Mouse (Mus musculus): ENCODE results near the gene Tmem79.
"Not testable (repeated sequence)": the region's sequence is repeated elsewhere in the genome, so short reads cannot be mapped to it uniquely, and the experiment has no call there.

Tmem79 gene

DNA sequence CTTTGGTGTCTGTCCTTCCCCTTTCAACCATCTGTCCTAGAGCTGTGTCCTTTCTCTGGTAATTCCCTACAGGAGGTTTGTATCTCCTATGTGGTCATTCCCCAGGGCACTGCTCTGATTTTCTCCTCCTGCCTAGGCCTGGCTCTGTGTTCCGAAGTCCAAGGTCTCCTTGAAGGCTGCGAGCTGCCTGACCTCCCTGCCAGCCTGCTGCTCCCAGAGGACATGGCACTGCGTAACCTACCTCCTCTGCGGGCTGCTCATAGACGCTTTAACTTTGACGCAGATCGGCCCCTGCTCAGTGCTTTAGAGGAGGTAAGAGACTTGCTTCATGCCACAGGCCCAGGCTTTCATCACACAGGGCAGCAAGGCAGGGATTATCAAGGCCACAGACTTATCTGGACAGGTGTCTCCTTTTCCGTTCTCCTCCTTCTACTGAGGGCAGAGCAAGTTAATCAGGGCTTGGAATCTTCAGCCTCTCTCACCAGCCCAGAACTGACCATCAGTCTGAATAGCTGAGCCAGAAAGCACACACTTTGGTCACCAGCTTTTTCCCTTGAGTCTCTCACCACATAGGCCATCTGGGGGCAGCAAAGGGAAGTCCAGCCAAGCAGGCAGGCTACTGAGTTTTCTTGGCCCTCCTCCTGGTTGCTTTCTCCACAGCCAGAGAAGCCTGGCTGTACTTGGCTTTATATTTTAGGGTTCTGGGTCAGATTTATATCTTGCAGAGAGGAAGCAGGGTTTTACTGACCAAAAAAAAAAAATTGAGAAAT, 18.6 kb upstream of the Tmem79 start:
- in situ Hi-C loops (cut with MboI, MseI) = loop anchor here (5.0 kb wide), 1 partner anchor 42 kb away; no protein-coding TSS in a partner anchor

- in situ Hi-C loops (cut with MboI, MseI) = loop anchor here (5.0 kb wide), 1 partner anchor 41 kb away; no protein-coding TSS in a partner anchor
These were observed 17.0 kb upstream of the Tmem79 start for GRCm38 (mm10) chr3:88352907-88353306.

DNA sequence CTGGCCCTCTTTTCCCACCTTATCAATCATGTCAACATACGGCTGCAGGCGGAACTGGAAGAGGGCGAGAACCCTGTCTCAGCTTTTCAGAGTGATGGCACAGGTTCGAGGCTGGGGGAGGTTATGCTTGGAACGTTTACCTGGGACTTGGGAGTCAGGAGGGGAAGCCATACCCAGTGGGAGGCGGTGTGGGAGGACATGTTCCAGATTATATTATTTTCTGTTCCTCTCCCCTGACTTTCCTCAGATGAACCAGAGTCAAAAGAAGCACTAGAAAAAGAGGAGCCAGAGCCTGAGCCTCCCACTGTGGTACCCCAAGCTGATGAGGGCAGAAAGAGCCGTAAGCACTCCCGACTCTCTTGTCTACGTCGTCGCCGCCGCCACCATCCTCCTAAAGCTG, 14.8 kb upstream of the Tmem79 start:
- in situ Hi-C loops (cut with MboI, MseI) = loop anchor here (5.0 kb wide), 1 partner anchor 38 kb away; no protein-coding TSS in a partner anchor

- in situ Hi-C loops (cut with MboI, MseI) = no loop called here
These were observed 3.1 kb upstream of the Tmem79 start for GRCm38 (mm10) chr3:88339006-88339405.

DNA sequence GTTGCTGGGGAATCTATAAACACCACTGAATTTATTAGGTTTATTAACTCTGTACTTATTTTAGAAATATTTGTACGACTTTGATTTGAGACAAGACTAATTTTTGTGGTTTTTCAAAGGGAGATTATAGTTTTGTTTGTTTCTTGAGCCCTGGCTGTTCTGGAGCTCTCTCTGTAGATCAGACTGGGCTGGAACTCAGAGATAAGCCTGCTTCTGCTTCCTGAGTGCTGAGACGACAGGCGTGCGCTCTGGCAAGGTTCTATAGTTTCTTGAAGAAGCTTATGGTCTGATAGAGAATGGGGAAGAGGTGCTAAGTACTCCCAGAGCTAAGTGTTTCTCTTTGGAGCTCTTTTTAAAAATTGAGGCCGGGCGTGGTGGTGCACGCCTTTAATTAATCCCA, 2.4 kb upstream of the Tmem79 start:
- in situ Hi-C loops (cut with MboI, MseI) = no loop called here

GRCm38 (mm10) chr3:88337367-88338020, 1.5 kb upstream of the Tmem79 start:
- in situ Hi-C loops (cut with MboI, MseI) = no loop called here

DNA sequence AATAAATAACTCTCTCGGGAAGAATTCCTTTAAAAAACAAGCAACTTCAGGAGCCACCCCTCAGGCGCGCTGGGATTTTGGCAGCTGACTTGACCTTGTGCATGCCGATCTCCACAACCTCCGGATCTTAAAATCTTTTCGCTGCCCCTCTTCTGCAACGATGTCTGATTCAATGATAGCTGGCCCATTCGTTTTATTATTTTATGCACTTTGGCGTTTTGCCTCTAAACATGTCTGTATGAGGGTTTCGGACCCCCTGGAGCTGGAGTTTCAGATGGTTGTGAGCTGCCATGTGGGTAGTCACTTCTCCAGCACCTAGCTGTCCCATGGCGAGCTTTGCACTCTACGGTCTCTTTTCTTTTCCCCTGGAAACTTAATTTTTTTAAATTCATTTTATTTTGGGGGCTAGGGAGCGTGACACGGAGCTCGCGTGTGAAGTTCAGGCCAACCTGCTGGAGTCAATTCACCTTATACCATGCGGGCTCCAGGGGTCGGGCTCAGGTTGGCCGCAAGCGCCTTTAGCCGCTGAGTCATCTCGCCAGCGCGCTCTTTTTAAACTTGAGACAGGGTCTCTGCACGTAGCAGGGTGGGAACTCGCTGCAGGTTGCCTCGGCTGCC, 403 bp downstream of the Tmem79 start:
- in situ Hi-C loops (cut with MboI, MseI) = no loop called here

GRCm38 (mm10) chr3:88334902-88335435, 979 bp downstream of the Tmem79 start:
- in situ Hi-C loops (cut with MboI, MseI) = no loop called here

DNA sequence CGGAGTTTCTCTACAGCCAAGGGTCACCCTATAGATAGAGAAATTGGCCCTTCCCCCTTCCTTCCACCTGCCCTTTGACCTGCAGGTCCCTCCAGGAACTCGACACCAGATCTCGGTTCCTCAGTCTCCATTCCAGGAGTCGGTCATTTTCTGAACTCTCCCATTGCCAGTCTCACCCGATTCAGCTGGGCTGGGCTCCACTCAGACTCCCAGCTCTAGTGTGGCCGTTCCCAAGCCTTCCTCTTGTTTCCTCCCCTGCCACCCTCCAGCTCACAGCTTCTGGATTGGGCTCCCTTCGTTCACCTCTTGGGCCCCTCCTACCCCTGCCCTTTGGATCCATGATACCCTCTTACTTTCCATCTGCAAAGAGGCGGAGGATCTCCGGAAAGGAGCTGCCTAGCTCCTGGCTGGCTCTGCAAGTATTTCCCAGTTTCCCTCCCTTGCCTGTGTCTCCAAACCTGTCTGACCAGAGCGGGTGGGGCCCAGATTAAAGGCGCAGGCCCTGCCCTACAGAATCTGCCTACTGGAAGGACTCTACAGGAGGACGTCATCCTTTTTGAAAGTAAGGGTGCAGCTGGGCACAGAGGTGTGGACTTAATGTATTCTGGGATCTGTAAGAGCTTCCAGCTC, 1.8 kb downstream of the Tmem79 start:
- in situ Hi-C loops (cut with MboI, MseI) = no loop called here

GRCm38 (mm10) chr3:88331282-88331681, 4.7 kb downstream of the Tmem79 start:
- in situ Hi-C loops (cut with MboI, MseI) = no loop called here

DNA sequence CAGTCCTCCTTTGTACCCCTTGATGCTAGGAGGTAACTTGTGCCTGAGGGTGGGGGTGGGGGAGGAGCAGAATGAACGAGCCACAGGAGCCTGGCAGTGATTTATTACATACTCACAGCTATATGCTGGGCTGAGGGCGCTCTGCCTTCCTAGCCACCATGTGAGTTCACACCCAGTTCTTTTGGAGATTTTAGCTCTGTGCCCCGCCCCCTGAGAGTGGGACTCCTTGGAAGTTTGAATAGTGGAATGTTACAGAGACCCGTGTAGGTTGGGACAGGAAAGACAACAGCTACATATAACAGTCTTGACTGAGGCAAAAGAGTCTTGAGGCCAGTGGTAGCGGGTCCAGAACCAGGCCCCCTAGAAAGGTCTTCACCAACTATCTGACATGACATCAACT, 7.0 kb downstream of the Tmem79 start:
- in situ Hi-C loops (cut with MboI, MseI) = no loop called here

DNA sequence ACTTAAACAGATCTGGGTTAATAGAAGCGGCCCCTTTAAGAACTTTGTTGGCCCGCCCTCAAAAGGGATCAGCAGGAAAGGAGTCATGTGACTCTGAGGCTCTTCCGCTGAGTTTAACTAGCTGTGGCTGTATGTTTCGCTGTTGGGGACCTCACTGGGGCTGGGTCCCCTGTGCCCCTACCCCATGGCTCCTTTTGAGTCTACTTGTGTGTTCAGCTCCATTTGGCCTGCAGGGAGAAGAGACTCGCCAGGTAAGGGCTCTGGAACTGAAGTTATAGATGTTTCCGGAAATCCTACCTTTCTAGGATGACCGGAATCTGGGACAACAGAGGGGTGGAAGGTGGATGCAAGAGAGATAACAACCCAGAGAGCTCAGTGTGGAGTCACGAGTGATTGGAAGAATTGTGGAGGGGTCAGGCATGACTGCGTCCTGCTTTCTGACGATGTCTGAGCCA, 11.0 kb downstream of the Tmem79 start, which contains the start of gene Glmp:
TSS of gene Glmp (plus strand) at position 73 of the 455 bp plus-strand sequence.
- in situ Hi-C loops (cut with MboI, MseI) = no loop called here

DNA sequence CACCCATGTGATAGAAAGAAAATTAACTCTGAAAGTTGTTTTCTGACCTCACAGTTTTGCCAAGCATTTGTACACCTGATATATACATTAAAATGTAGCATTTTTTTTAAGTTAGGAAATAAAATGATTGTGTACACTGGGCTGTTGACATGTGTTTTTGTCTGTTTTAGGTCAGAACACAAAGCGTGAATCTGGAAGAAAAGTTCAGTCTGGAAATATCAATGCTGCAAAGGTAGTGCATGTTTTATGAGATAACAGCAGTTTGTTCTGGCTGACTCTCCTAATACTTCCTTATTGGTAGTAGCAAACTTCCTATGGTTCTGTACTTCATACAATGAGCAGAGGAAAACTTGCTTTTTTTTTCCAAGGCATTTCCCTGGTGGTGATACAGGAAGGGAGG, 36.8 kb downstream of the Tmem79 start:
- in situ Hi-C loops (cut with MboI, MseI) = no loop called here

- in situ Hi-C loops (cut with MboI, MseI) = no loop called here
These were observed 38.6 kb downstream of the Tmem79 start for GRCm38 (mm10) chr3:88297321-88297851.

GRCm38 (mm10) chr3:88296561-88297318, 39.2 kb downstream of the Tmem79 start, which contains the start of the genes Tsacc and Cct3:
Gene Tsacc (minus strand): TSS chr3:88296999.
Gene Cct3 (plus strand): TSS chr3:88297116.
- in situ Hi-C loops (cut with MboI, MseI) = no loop called here

DNA sequence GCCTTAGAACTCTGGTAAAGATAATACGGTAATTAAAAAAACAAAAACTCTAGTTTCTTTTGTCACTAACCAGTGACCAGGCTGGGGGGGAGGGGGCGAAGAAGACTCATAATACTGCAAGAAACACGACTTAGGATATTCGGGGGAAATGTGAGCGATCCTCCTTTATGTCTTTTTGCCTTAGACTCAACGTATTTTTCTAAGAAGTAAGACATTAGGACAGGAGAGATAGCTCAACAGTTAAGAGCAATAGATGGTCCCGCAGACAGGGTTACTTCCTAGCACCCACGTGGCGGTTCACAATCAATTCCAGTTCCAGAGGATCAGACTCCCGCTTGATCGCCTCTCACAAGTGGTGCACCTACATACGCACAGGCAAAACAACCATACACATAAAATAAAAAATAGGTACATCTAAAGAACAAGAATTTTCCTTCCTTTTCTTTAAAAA, 39.8 kb downstream of the Tmem79 start:
- in situ Hi-C loops (cut with MboI, MseI) = no loop called here

- in situ Hi-C loops (cut with MboI, MseI) = not testable (repeated sequence)
These were observed 40.7 kb downstream of the Tmem79 start for GRCm38 (mm10) chr3:88295272-88295671.

GRCm38 (mm10) chr3:88291970-88292369, 44.0 kb downstream of the Tmem79 start:
- in situ Hi-C loops (cut with MboI, MseI) = no loop called here

DNA sequence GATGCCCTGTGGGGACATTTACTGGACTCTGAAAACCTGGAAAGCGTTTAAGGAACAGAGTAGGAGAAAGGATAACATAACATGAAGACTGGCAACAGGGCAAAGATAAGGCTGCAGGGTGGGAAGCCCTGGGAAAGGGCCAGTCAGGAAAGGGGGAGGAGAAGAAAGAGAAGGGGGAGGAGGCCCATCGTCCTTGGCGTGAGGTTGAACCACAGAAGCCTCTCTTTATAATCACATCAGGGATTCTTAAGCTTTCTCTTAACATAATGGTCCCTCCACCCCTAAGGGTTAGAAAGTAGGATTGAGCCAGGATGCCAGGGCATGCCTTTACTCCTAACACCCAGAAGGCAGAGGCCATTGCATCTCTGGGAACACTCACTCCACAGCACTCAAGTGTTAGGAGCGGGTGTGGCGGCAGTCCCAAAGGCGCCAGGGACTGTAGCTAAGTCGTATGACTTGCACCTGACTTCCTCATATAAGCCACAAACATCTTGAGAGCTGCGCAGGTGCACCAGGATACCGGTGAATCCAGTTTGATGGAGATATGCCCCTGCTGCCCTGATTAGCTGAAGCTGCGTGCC, 47.7 kb downstream of the Tmem79 start:
- in situ Hi-C loops (cut with MboI, MseI) = not testable (repeated sequence)

GRCm38 (mm10) chr3:88287110-88287509, 48.8 kb downstream of the Tmem79 start, which contains the start of gene Gm38392:
Gene Gm38392 (minus strand): TSS chr3:88287210.
- in situ Hi-C loops (cut with MboI, MseI) = no loop called here

Data from regulatory T cell (primary cell).